Mouse (Mus musculus) liver, embryonic 14.5 days (tissue): ENCODE results near the gene Astn2.

Source experiments
- CTCF ChIP-seq: IDR thresholded peaks from 2 replicates; pipeline ENCODE4 v1.5.1; 2016; ENCODE audit warnings: antibody characterized with exemption, low read depth, control low read depth
- EP300 ChIP-seq: IDR thresholded peaks from 2 replicates; pipeline ENCODE4 v1.6.1; 2016; ENCODE audit warnings: antibody characterized with exemption, low read depth

DNA sequence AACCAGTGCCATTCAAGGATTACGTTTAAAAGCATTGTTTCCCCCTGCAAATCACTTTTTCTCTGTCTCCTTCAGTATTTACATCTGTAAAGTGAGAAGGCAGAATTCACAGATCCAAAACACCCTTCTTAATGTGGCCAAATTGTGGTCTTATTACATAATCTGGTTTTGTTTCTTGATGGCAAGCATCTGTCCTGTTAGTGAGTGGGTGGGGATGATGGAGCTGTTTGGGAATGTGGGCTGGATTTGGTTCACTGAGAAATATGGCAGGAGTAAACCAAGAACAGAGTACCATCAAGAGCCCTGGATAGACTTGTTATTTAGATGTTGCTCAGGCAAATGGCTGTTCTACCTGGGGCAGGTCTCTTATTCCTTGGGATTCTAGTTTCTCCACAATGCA is 484.1 kb downstream of the Astn2 start:
- TF ChIP-seq CTCF (no peak), EP300 (no peak)
